Mouse (Mus musculus) CH12.LX (cell line): ENCODE measurements around the gene Flad1. TPM values are rescaled to one million over a fixed set of nuclear protein-coding genes. Genes with fewer than 3 reads are reported as not detected.
A peak's percentile ranks its signal among the peaks of the same experiment; 100 is the strongest.

Experiments
- DNase-seq: peaks from one replicate; pipeline ENCODE4 v3.0.0-alpha.2; 2013; ENCODE audit errors: extremely low read depth
- H3K27ac ChIP-seq: 2 replicates; pipeline ENCODE4 v1.5.1; 2012; ENCODE audit warnings: low read depth, mild to moderate bottlenecking, control low read depth, moderate library complexity; ENCODE audit not compliant: insufficient read depth
- H3K27me3 ChIP-seq: replicated peaks from 2 replicates; pipeline ENCODE3; 2012; ENCODE audit warnings: inconsistent platforms
- H3K36me3 ChIP-seq, 2 experiments: replicated peaks in 1 of 2; 2 replicates each; pipeline versions ENCODE3 to v1.6.1; 2012; ENCODE audit warnings: inconsistent platforms in 1 of 2, low read length in 1 of 2, mild to moderate bottlenecking in 1 of 2, mixed read lengths in 1 of 2, moderate library complexity in 1 of 2; ENCODE audit not compliant: control insufficient read depth in 1 of 2, insufficient read depth in 1 of 2
- H3K4me1 ChIP-seq, 2 experiments: 2 replicates each; pipeline ENCODE4 v1.6.1; 2012; ENCODE audit warnings: inconsistent platforms in 1 of 2, moderate library complexity in 1 of 2; ENCODE audit not compliant: insufficient read depth in 2 of 2, control insufficient read depth in 1 of 2
- H3K4me2 ChIP-seq: 2 replicates; pipeline ENCODE4 v1.6.1; 2012; ENCODE audit warnings: low read depth, mild to moderate bottlenecking, control low read depth; ENCODE audit not compliant: poor library complexity, insufficient read depth, severe bottlenecking
- H3K4me3 ChIP-seq, 3 experiments: fragments of 150-350 bp in 1 of 3; sonication (generic) in 1 of 3; replicated peaks in 1 of 3; 2 replicates each; pipeline versions ENCODE3 to v1.5.1; 2011 to 2012; ENCODE audit warnings: low read depth in 2 of 3, low read length in 2 of 3, mild to moderate bottlenecking in 2 of 3, moderate library complexity in 2 of 3, control low read depth in 1 of 3, improper control_type of control experiment in 1 of 3, inconsistent platforms in 1 of 3, mixed read lengths in 1 of 3; ENCODE audit not compliant: poor library complexity in 1 of 3
- H3K79me2 ChIP-seq: replicated peaks from 2 replicates; pipeline ENCODE4 v1.6.1; 2012; ENCODE audit warnings: mild to moderate bottlenecking, moderate library complexity; ENCODE audit not compliant: control insufficient read depth, poor library complexity, insufficient read depth, severe bottlenecking; ENCODE audit errors: extremely low read depth
- H3K9ac ChIP-seq: 2 replicates; pipeline ENCODE4 v1.6.1; 2012; ENCODE audit warnings: low read depth, mild to moderate bottlenecking, control low read depth, moderate library complexity; ENCODE audit not compliant: insufficient read depth
- H3K9me3 ChIP-seq: replicated peaks from 2 replicates; pipeline ENCODE3; 2012; ENCODE audit warnings: low read length, inconsistent platforms, mixed read lengths
- CHD1 ChIP-seq: IDR thresholded peaks from 2 replicates; pipeline ENCODE4 v1.6.1; 2012; ENCODE audit warnings: low read depth, low read length, improper control_type of control experiment, inconsistent platforms
- CTCF ChIP-seq, 2 experiments: IDR thresholded peaks in 1 of 2; conservative IDR thresholded peaks in 1 of 2; 2 replicates each; pipeline ENCODE4 v1.5.1; 2011 to 2012; ENCODE audit warnings: low read depth in 2 of 2, low read length in 2 of 2, improper control_type of control experiment in 1 of 2, inconsistent platforms in 1 of 2, mild to moderate bottlenecking in 1 of 2, moderate library complexity in 1 of 2
- ETS1 ChIP-seq: conservative IDR thresholded peaks from 2 replicates; pipeline ENCODE4 v1.6.1; 2012; ENCODE audit warnings: low read depth, mild to moderate bottlenecking, inconsistent platforms, low read length, improper control_type of control experiment, moderate library complexity
- GABPA ChIP-seq: IDR thresholded peaks from 2 replicates; pipeline ENCODE4 v1.6.1; 2012; ENCODE audit warnings: low read depth, low read length, improper control_type of control experiment, inconsistent platforms; ENCODE audit not compliant: insufficient replicate concordance
- IRF4 ChIP-seq: IDR thresholded peaks from 2 replicates; pipeline ENCODE4 v1.6.1; 2014; ENCODE audit warnings: low read depth, mild to moderate bottlenecking, inconsistent platforms, low read length, improper control_type of control experiment
- JUND ChIP-seq: conservative IDR thresholded peaks from 2 replicates; pipeline ENCODE4 v1.6.1; 2011; ENCODE audit warnings: low read depth, low read length, improper control_type of control experiment
- MAZ ChIP-seq: IDR thresholded peaks from 2 replicates; pipeline ENCODE4 v1.6.1; 2012; ENCODE audit warnings: low read depth, mild to moderate bottlenecking, inconsistent platforms, low read length, improper control_type of control experiment, moderate library complexity
- MEF2A ChIP-seq: IDR thresholded peaks from 2 replicates; pipeline ENCODE4 v1.6.1; 2014; ENCODE audit warnings: low read depth, mild to moderate bottlenecking, inconsistent platforms, low read length, improper control_type of control experiment, borderline replicate concordance
- MXI1 ChIP-seq: IDR thresholded peaks from 2 replicates; pipeline ENCODE4 v1.6.1; 2011; ENCODE audit warnings: mild to moderate bottlenecking, low read depth, low read length, improper control_type of control experiment
- RAD21 ChIP-seq: IDR thresholded peaks from 2 replicates; pipeline ENCODE4 v1.6.1; 2011; ENCODE audit warnings: low read depth, mild to moderate bottlenecking, low read length, improper control_type of control experiment, moderate library complexity
- RCOR1 ChIP-seq: conservative IDR thresholded peaks from 2 replicates; pipeline ENCODE4 v1.6.1; 2012; ENCODE audit warnings: low read depth, mild to moderate bottlenecking, inconsistent platforms, low read length, improper control_type of control experiment
- SIN3A ChIP-seq: IDR thresholded peaks from 2 replicates; pipeline ENCODE4 v1.6.1; 2012; ENCODE audit warnings: low read length, improper control_type of control experiment, inconsistent platforms
- SMC3 ChIP-seq: IDR thresholded peaks from 2 replicates; pipeline ENCODE4 v1.6.1; 2011; ENCODE audit warnings: low read depth, low read length, improper control_type of control experiment
- TCF12 ChIP-seq: IDR thresholded peaks from 2 replicates; pipeline ENCODE4 v1.6.1; 2014; ENCODE audit warnings: low read depth, mild to moderate bottlenecking, inconsistent platforms, low read length, improper control_type of control experiment
- ZC3H11A ChIP-seq: IDR thresholded peaks from 2 replicates; pipeline ENCODE4 v1.6.1; 2012; ENCODE audit warnings: low read depth, mild to moderate bottlenecking, inconsistent platforms, low read length, improper control_type of control experiment
- dilution Hi-C: fragments of 300-500 bp; cut with MboI; formaldehyde crosslinking; loops from 2 replicates; pipeline ENCODE4 v1.14.3; 2020; ENCODE audit warnings: low sequenced_read_pairs; ENCODE audit not compliant: extremely low pct_unique_long_range_greater_than_20kb, extremely low pct_ligation_motif_present
- in situ Hi-C: fragments of 300-500 bp; cut with MboI; formaldehyde crosslinking; loops from 3 replicates; pipeline ENCODE4 v1.14.3; 2019; ENCODE audit warnings: low sequenced_read_pairs, low pct_ligation_motif_present, low pct_unique_long_range_greater_than_20kb, mixed read lengths
- polyA plus RNA-seq: library from polyadenylated mRNA; unstranded; fragments of >175 nt; gene quantifications from 2 replicates; pipeline ENCODE4 v1.2.1, GENCODE M21; 2012; ENCODE audit warnings: low read depth; ENCODE audit not compliant: insufficient read length
- total RNA-seq, 2 experiments: library from RNA; depleted of rRNA; stranded (reverse); fragments of 300-350 nt in 1 of 2; fragments of >200 nt in 1 of 2; gene quantifications; 2 replicates each; pipeline ENCODE4 v1.2.3; 2012 to 2014

Flad1 gene
- total and polyA plus RNA-seq, 3 experiments = 26.0 to 31.1 (median 26.9) TPM

GRCm38 (mm10) chr3:89458372-89458964 lies 46.8 kb upstream of the Flad1 start:
- in situ Hi-C loops = no loop called here
- dilution Hi-C loops = no loop called here
- no peak overlapping the region for H3K9ac ChIP-seq
- TF ChIP-seq GABPA (0 out of 2 replicates have a peak, but pooled peaks have one; percentile 24), MEF2A (peak; percentile 54; the same call in 1 of the 2 replicates), CHD1 (no peak), JUND (no peak)
- no peak overlapping the region for H3K4me2 ChIP-seq
- peak overlapping the region in 2 of 3 experiments; percentile 18 to 73 for H3K4me3 ChIP-seq
- H3K27me3 ChIP-seq = no peaks in the 10 kb centered on the region
- peaks cover 5 to 28% of the 10 kb centered on the region in 2 experiments; a peak in 2 of 4 replicates for H3K4me1 ChIP-seq
- H3K36me3 ChIP-seq = peaks cover 0 to 17% of the 10 kb centered on the region in 2 experiments
- no peaks in the 10 kb centered on the region for H3K79me2 ChIP-seq
- H3K27ac ChIP-seq = no peak overlapping the region
- peaks cover 3% of the 10 kb centered on the region for H3K9me3 ChIP-seq
- no peak for DNase-seq

GRCm38 (mm10) chr3:89456726-89457665 lies 45.3 kb upstream of the Flad1 start:
- no peak overlapping the region for H3K4me2 ChIP-seq
- dilution Hi-C loops = no loop called here
- in situ Hi-C loops = no loop called here
- no peak overlapping the region for H3K27ac ChIP-seq
- peak; percentile 85 for DNase-seq
- no peaks in the 10 kb centered on the region for H3K27me3 ChIP-seq
- H3K9me3 ChIP-seq = peaks cover 3% of the 10 kb centered on the region
- TF ChIP-seq SMC3 = peak; percentile 85
- TF ChIP-seq SIN3A = peak; percentile 59; the same call in 1 of the 2 replicates
- no peak for TF ChIP-seq RCOR1
- peak; percentile 27; the same call in 1 of the 2 replicates for TF ChIP-seq ZC3H11A
- TF ChIP-seq ETS1 = no peak
- TF ChIP-seq MAZ = peak; percentile 89; the same call in 1 of the 2 replicates
- TF ChIP-seq CTCF (conservative IDR thresholded peaks at IDR 0.05 in 1 of 2, IDR thresholded peaks at IDR 0.05 in 1 of 2; ENCODE audit: low read depth in 2 of 2, low read length in 2 of 2) = peak; percentile 44 to 89; a peak in 3 of 4 replicates
- TF ChIP-seq RAD21 = peak; percentile 62
- TF ChIP-seq TCF12 = peak; percentile 31; the same call in 1 of the 2 replicates
- peak; percentile 52; the same call in 1 of the 2 replicates for TF ChIP-seq IRF4
- no peak for TF ChIP-seq MXI1
- TF ChIP-seq, all 38 proteins: peak for 8
- Histone ChIP-seq H3K4me3 (no peak overlapping the region), H3K9ac (no peak overlapping the region), H3K79me2 (no peaks in the 10 kb centered on the region), H3K36me3 (peaks cover 0 to 10% of the 10 kb centered on the region in 2 experiments), H3K4me1 (peaks cover 10 to 39% of the 10 kb centered on the region in 2 experiments; a peak in 2 of 4 replicates)
